Mouse (Mus musculus): Measurements from ENCODE around the gene Dusp2.

Dusp2 gene

GRCm38 (mm10) chr2:127323667-127324066, 12.3 kb upstream of the Dusp2 start:
- in situ Hi-C loops (cut with MboI, MseI), result no loop called here

- in situ Hi-C loops (cut with MboI, MseI), result no loop called here
Measured at GRCm38 (mm10) chr2:127324456-127324855, 11.5 kb upstream of the Dusp2 start.

GRCm38 (mm10) chr2:127328090-127328851, 7.7 kb upstream of the Dusp2 start:
- in situ Hi-C loops (cut with MboI, MseI), result no loop called here

- in situ Hi-C loops (cut with MboI, MseI), result no loop called here
Measured at GRCm38 (mm10) chr2:127332807-127333570, 3.0 kb upstream of the Dusp2 start.

GRCm38 (mm10) chr2:127333945-127334603, 1.9 kb upstream of the Dusp2 start:
- in situ Hi-C loops (cut with MboI, MseI), result no loop called here

- in situ Hi-C loops (cut with MboI, MseI), result no loop called here
Measured at GRCm38 (mm10) chr2:127335078-127335541, 849 bp upstream of the Dusp2 start.

- in situ Hi-C loops (cut with MboI, MseI), result no loop called here
Measured at GRCm38 (mm10) chr2:127336497-127336832, 506 bp downstream of the Dusp2 start.

- in situ Hi-C loops (cut with MboI, MseI), result no loop called here
Measured at GRCm38 (mm10) chr2:127336885-127337284, 926 bp downstream of the Dusp2 start.

- in situ Hi-C loops (cut with MboI, MseI), result no loop called here
Measured at GRCm38 (mm10) chr2:127337531-127337930, 1.6 kb downstream of the Dusp2 start.

- in situ Hi-C loops (cut with MboI, MseI), result no loop called here
Measured at GRCm38 (mm10) chr2:127338012-127338411, 2.1 kb downstream of the Dusp2 start.

- in situ Hi-C loops (cut with MboI, MseI), result no loop called here
Measured at GRCm38 (mm10) chr2:127338416-127338815, 2.5 kb downstream of the Dusp2 start, which contains the start of gene Astl. Gene Astl, plus strand, starts transcription at chr2:127338639.

- in situ Hi-C loops (cut with MboI, MseI), result no loop called here
Measured at GRCm38 (mm10) chr2:127338833-127339232, 2.9 kb downstream of the Dusp2 start.

- in situ Hi-C loops (cut with MboI, MseI), result no loop called here
Measured at GRCm38 (mm10) chr2:127339262-127339661, 3.3 kb downstream of the Dusp2 start.

- in situ Hi-C loops (cut with MboI, MseI), result loop anchor here (5.0 kb wide), 2 partner anchors 34 to 89 kb away; no protein-coding TSS in a partner anchor
Measured at GRCm38 (mm10) chr2:127341159-127341558, 5.2 kb downstream of the Dusp2 start.

- in situ Hi-C loops (cut with MboI, MseI), result no loop called here
Measured at GRCm38 (mm10) chr2:127346334-127346733, 10.4 kb downstream of the Dusp2 start.

- in situ Hi-C loops (cut with MboI, MseI), result no loop called here
Measured at GRCm38 (mm10) chr2:127347147-127347985, 11.4 kb downstream of the Dusp2 start.

GRCm38 (mm10) chr2:127353881-127354280, 17.9 kb downstream of the Dusp2 start:
- in situ Hi-C loops (cut with MboI, MseI), result no loop called here

GRCm38 (mm10) chr2:127362459-127363281, 26.7 kb downstream of the Dusp2 start, which contains the start of gene Adra2b:
Gene Adra2b, plus strand, starts transcription at chr2:127363208.
- in situ Hi-C loops (cut with MboI, MseI), result loop anchor here (5.0 kb wide), 1 partner anchor 80 kb away; the partner anchor contains the start of gene Fahd2a

GRCm38 (mm10) chr2:127363282-127363652, 27.3 kb downstream of the Dusp2 start:
- in situ Hi-C loops (cut with MboI, MseI), result loop anchor here (5.0 kb wide), 1 partner anchor 79 kb away; the partner anchor contains the start of gene Fahd2a

GRCm38 (mm10) chr2:127363696-127364095, 27.7 kb downstream of the Dusp2 start:
- in situ Hi-C loops (cut with MboI, MseI), result loop anchor here (5.0 kb wide), 1 partner anchor 79 kb away; the partner anchor contains the start of gene Fahd2a
